In genomic region chr15:102470605-102471294, GRCm38 (mm10) we compare ENCODE assay signal across 8 mouse cellular contexts. TPM values are rescaled to one million over a fixed set of nuclear protein-coding genes. Genes with fewer than 3 reads are reported as not detected.
DNase-seq lines count a peak whose midpoint lies in the region; ATAC-seq lines count a peak whose summit lies in the region.

No protein-coding gene starts in this region.

- peak; percentile 38 for ATAC-seq in common myeloid progenitor, adult 5-6 weeks (replicated peaks; ENCODE audit: low read depth, poor library complexity, severe bottlenecking)

- peak; percentile 70 for DNase-seq in T-cell, adult 2 months (ENCODE audit: low spot score)
- DNase-seq in gastrocnemius, adult 8-10 months (ENCODE audit: low spot score in 2 of 2) = peak; percentile 70 to 80
- DNase-seq in induced T-regulatory cell, adult 2 months (ENCODE audit: low read depth) = peak; percentile 89
- peak; percentile 67 to 78 for DNase-seq in left cerebral cortex, adult 8-10 months (ENCODE audit: low spot score in 2 of 2)
- peak; percentile 88 for DNase-seq in retina, postnatal 7 days (ENCODE audit: low read depth, low spot score)
- DNase-seq in thymus, postnatal 4 days = peak; percentile 87

- H3K4me3 ChIP-seq in macrophage (ENCODE audit: inconsistent target) = peak overlapping the region; percentile 62

- peaks cover 35% of the 10 kb centered on the region for H3K36me3 ChIP-seq in macrophage (ENCODE audit: inconsistent target)

- peaks cover 48% of the 10 kb centered on the region for H3K79me2 ChIP-seq in macrophage (ENCODE audit: inconsistent target)

- 0% methylated on average over 14 of the region's 67 CpGs for WGBS in macrophage (ENCODE audit: missing documents)

- peak overlapping the region; percentile 75 for H3K27ac ChIP-seq in macrophage

RNA-seq across cellular contexts. Expression of gene Pcbp2, which starts 0.4 kb away (rescaled TPM):
- 227 and 349 TPM in 2 replicates for total RNA-seq in common myeloid progenitor, adult 5-6 weeks (2017)
- 100 to 1,000 TPM; 379 to 451 (median 385) TPM for total RNA-seq in gastrocnemius, adult 8-10 months (2022)
- 100 to 1,000 TPM; 481 to 511 (median 488) TPM for total RNA-seq in left cerebral cortex, adult 8-10 months (2022)
- 100 to 1,000 TPM; 282 to 698 (median 421) TPM for total RNA-seq in macrophage (2018; cell fraction: chromatin; rRNA removed)
- total RNA-seq in macrophage (2018; cell fraction: cytosol; rRNA removed) = 100 to 1,000 TPM; 519 to 726 (median 593) TPM
- total RNA-seq in macrophage (2018; cell fraction: nucleus; rRNA removed) = 100 to 1,000 TPM; 274 to 476 (median 355) TPM
- polyA plus RNA-seq in macrophage (2018) = 469 to 548 TPM (median 534 TPM) in 3 replicates

RNA-seq across cellular contexts. Expression of gene Prr13, which starts 11.9 kb away (rescaled TPM):
- 38.7 and 51.2 TPM in 2 replicates for total RNA-seq in common myeloid progenitor, adult 5-6 weeks (2017)
- total RNA-seq in gastrocnemius, adult 8-10 months (2022) = 10 to 100 TPM; 16.4 to 22.3 (median 20.2) TPM
- 10 to 100 TPM; 42.3 to 53.7 (median 44.3) TPM for total RNA-seq in left cerebral cortex, adult 8-10 months (2022)
- 10 to 100 TPM; 28.8 to 99.2 (median 50.4) TPM for total RNA-seq in macrophage (2018; cell fraction: chromatin; rRNA removed)
- total RNA-seq in macrophage (2018; cell fraction: cytosol; rRNA removed) = 100 to 1,000 TPM; 206 to 293 (median 246) TPM
- 100 to 1,000 TPM in 18 of 26 experiments, 10 to 100 TPM in 8; 71.4 to 195 (median 119) TPM for total RNA-seq in macrophage (2018; cell fraction: nucleus; rRNA removed)
- 149 to 380 TPM (median 236 TPM) in 3 replicates for polyA plus RNA-seq in macrophage (2018)

RNA-seq across cellular contexts. Expression of gene Amhr2, which starts 25.6 kb away (rescaled TPM):
- total RNA-seq in common myeloid progenitor, adult 5-6 weeks (2017) = not detected in 2 replicates
- total RNA-seq in gastrocnemius, adult 8-10 months (2022) = 10 to 100 TPM in 3 of 4 experiments, 1 to 10 TPM in 1; 9.9 to 14.2 (median 11.7) TPM
- 1 to 10 TPM in 1 of 4 experiments, under 1 TPM in 3; 0.73 to 2.0 (median 0.92) TPM for total RNA-seq in left cerebral cortex, adult 8-10 months (2022)
- total RNA-seq in macrophage (2018; cell fraction: chromatin; rRNA removed) = 1 to 10 TPM in 1 of 26 experiments, under 1 TPM in 5, not detected in 20; 0.35 to 3.0 (median 0.71) TPM
- under 1 TPM in 1 of 26 experiments, not detected in 25; 0.10 TPM for total RNA-seq in macrophage (2018; cell fraction: cytosol; rRNA removed)
- 1 to 10 TPM in 1 of 26 experiments, under 1 TPM in 7, not detected in 18; 0.26 to 1.1 (median 0.40) TPM for total RNA-seq in macrophage (2018; cell fraction: nucleus; rRNA removed)
- 0.07 TPM in 1 of 3 replicates, not detected in the others for polyA plus RNA-seq in macrophage (2018)

RNA-seq across cellular contexts. Expression of gene Gm10337, which starts 32.8 kb away (rescaled TPM):
- not detected in 2 replicates for total RNA-seq in common myeloid progenitor, adult 5-6 weeks (2017)
- total RNA-seq in gastrocnemius, adult 8-10 months (2022) = not detected
- not detected for total RNA-seq in left cerebral cortex, adult 8-10 months (2022)
- not detected for total RNA-seq in macrophage (2018; cell fraction: chromatin; rRNA removed)
- total RNA-seq in macrophage (2018; cell fraction: cytosol; rRNA removed) = not detected
- not detected for total RNA-seq in macrophage (2018; cell fraction: nucleus; rRNA removed)
- not detected in 3 replicates for polyA plus RNA-seq in macrophage (2018)

RNA-seq across cellular contexts. Expression of gene Map3k12, which starts 46.1 kb away (rescaled TPM):
- total RNA-seq in common myeloid progenitor, adult 5-6 weeks (2017) = 0.92 and 1.3 TPM in 2 replicates
- total RNA-seq in gastrocnemius, adult 8-10 months (2022) = 1 to 10 TPM in 3 of 4 experiments, under 1 TPM in 1; 0.68 to 1.9 (median 1.5) TPM
- 10 to 100 TPM; 85.6 to 93.8 (median 89.3) TPM for total RNA-seq in left cerebral cortex, adult 8-10 months (2022)
- 10 to 100 TPM in 17 of 26 experiments, 1 to 10 TPM in 9; 1.8 to 34.0 (median 13.6) TPM for total RNA-seq in macrophage (2018; cell fraction: chromatin; rRNA removed)
- total RNA-seq in macrophage (2018; cell fraction: cytosol; rRNA removed) = 1 to 10 TPM; 1.7 to 7.0 (median 5.0) TPM
- 10 to 100 TPM in 11 of 26 experiments, 1 to 10 TPM in 15; 2.0 to 26.8 (median 9.3) TPM for total RNA-seq in macrophage (2018; cell fraction: nucleus; rRNA removed)
- 4.7 to 7.1 TPM (median 5.2 TPM) in 3 replicates for polyA plus RNA-seq in macrophage (2018)

Comparison
In these comparisons a context has a peak if more than half of its experiments do, and no peak if none do; other contexts are left out.
1. Peak in every context shown above with its lines: DNase-seq, ATAC-seq, H3K4me3 ChIP-seq and H3K27ac ChIP-seq.